Mouse (Mus musculus) layer of hippocampus, postnatal 25 days (tissue): Measurements from ENCODE around the gene Klhl26. TPM values are rescaled to one million over a fixed set of nuclear protein-coding genes. Genes with fewer than 3 reads are reported as not detected.
A peak's percentile ranks its signal among the peaks of the same experiment; 100 is the strongest.

ENCODE experiments used
- DNase-seq, 2 experiments: peaks; one replicate each; pipeline ENCODE4 v3.0.0; 2022; ENCODE audit warnings: mixed read lengths in 2 of 2, low spot score in 1 of 2; ENCODE audit errors: extremely low spot score in 1 of 2
- total RNA-seq, 2 experiments: library from RNA; stranded (reverse); gene quantifications; 2 replicates each; pipeline ENCODE4 v1.2.3; 2021

Klhl26 gene
- total RNA-seq, 2 experiments from 2014 or later: 54.1 to 60.7 TPM

- no peak for DNase-seq
These were observed 5.1 kb upstream of the Klhl26 start for GRCm38 (mm10) chr8:70481908-70482307.

DNA sequence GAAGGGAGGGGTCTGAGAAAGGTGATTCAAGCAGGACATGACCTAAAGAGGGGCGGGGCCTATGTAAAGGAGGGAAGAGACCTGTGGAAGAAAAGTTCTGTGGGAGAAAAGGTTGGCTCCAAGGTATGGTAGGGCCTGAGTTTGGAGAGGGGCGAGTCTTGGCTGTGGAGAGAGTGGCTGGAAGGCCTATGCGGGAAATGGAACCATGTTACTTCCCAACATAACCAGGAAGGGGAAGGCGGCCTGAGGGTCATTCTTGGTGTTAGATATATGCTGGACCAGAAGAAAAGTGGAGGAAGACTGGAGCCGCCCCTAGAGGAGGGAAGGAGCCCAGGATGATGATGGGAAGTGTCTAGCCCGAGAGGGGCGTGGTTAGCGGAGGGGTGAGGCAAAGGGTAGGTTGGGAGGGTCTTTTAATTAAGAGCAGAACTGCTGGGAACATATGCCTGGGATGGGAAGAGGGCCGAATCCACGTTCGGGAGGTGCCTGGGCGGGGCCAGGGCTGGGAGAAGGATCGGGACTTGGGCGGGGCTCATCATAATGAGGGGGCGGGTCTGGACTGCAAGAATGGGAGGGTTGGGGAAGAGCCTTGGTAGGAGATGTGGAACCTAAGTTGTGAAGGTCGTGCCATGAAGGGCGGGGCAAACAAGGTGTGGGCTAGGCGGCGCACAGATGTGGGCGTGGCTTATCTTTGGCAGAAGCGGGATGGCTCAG is 658 bp upstream of the Klhl26 start:
- DNase-seq: no peak

- DNase-seq: no peak
These were observed 4.9 kb downstream of the Klhl26 start for GRCm38 (mm10) chr8:70471856-70472255.

DNA sequence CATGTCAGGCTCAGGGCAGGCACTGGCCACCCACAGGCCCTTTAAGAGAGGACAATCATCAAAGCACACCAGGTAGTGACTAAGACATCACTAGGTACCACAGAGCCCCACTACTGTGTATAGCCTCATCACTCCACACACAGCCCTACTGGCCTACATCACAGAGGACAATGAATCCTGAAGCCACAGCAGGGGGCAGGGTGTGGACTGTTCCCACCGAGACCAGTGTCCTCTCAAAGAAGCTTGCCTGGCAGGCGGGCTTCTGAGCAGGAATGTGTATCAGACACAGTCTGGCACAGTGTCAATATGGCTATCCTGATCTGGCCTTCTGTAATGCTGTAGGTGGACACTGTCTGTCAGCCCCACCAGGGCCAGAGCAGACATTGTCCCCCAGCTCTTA is 6.8 kb downstream of the Klhl26 start:
- no peak for DNase-seq

GRCm38 (mm10) chr8:70469295-70469916 is 7.4 kb downstream of the Klhl26 start:
- no peak for DNase-seq

DNA sequence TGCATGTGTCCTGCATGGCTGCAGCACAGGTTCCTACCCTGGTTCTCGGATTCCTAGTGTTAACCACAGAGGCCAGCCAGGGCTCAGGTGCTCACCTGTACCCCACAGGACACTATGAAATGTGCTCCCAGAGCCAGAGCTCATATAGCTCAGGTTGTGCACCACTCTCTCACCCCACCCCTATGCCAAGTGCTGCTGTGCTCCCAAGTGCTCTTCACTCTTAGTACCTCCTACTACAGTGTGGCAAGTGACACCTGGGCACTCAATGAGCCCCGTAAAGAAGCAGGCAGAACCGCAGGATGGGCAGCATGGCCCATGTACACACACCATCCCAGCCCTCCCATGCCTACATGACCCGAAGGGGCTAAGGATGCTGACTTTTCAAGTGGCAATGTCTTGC is 8.0 kb downstream of the Klhl26 start:
- no peak for DNase-seq

- no peak for DNase-seq
These were observed 8.9 kb downstream of the Klhl26 start for GRCm38 (mm10) chr8:70467907-70468306.

GRCm38 (mm10) chr8:70467229-70467725 is 9.5 kb downstream of the Klhl26 start:
- DNase-seq: no peak

DNA sequence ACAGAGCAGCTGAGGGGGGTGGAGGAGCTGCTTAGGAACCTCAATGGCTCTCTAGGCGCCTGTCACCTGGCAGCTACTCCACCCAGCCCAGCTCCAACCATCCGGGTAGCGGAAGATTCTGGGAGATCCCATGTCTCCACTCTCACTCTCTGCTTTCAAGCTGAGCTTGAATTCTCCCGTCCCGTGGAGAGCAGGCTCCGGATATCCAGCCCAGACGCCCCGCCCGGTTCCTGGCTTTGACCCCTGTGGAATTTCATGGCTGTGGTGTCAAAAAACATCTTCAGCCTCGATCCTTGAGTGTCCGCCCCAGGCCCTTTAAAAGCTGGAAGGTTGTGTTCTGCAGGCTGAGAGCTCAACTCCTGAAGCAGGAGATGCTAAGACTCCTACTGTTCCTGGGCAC is 10.0 kb downstream of the Klhl26 start:
- no peak for DNase-seq

DNA sequence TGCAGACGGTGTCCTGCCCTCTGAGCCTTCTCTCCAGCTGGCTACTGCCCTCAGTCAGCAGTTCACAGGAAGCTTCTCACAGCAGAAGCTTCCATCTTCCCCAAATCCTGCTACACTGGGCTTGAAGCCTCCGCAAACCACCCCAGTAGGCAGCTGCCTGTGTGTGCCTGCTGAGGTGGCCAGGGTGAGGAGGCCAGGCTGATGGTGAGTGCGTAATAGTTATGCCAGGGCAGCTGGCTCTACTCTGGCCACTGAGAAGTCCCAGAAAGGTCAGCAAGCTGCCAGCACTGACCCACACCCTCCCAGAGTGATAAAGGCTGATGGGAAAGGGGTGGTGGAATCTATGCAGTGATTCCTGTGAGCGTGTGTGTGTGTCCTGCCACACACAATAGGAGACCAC is 10.5 kb downstream of the Klhl26 start:
- no peak for DNase-seq

DNA sequence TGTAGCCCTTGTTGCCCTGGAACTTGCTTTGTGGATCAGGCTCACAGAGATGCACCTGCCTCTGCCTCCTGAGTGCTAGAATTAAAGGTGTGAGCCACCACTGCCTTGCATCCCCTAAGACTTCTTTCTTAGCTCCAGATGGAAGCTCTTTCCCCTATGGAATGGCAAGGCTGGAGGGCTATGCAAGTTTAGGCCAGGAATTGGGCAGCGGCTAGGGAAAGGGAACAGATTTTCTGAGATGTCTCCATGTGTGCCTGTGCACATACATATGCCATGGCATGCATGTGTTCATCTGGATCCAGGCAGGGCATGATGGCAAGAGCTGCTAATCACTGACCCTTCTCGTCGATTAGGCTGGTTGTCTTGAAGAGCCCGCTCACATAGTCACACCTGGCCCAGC is 11.1 kb downstream of the Klhl26 start:
- no peak for DNase-seq

DNA sequence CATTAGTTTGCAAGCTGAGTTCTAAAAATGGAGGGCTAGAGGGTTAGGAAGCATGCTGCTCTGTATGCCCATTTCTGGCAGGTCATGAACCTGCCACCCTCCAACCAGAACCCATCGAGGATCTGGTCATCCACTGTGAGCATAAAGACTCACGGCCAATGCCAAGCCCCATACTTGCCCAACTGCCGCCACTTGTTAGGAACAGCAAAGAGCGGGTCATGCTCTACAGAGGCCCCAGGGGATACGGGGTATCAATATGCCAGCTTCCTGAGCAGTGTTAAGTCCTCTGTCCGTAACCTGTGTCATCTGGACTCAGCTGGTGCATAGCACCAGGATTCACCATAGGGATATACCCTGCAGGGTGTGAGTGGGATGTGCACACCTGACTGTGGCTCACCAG is 12.6 kb downstream of the Klhl26 start:
- no peak for DNase-seq

DNA sequence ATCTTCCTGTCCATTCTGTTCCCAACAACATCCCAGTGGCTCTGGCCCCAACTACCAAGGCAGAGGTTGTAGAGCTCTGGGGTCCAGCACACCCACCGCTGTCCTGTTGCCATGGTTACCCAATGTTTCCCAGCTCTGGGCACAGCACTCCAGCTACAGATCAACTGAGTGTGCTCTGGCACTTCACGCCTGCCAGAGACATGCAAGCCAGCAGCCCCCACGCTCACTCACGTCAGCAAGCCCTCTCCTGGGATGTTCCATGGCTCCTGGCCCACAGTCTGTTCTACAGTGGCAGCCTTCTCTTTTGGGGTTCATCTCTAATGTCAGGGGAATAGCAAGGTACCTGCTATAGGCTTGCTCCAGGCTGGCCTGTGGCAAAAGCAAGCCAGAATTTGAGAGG is 13.5 kb downstream of the Klhl26 start:
- peak in 1 of 2 experiments; percentile 59 for DNase-seq

GRCm38 (mm10) chr8:70462516-70462813 is 14.3 kb downstream of the Klhl26 start:
- DNase-seq: no peak

DNA sequence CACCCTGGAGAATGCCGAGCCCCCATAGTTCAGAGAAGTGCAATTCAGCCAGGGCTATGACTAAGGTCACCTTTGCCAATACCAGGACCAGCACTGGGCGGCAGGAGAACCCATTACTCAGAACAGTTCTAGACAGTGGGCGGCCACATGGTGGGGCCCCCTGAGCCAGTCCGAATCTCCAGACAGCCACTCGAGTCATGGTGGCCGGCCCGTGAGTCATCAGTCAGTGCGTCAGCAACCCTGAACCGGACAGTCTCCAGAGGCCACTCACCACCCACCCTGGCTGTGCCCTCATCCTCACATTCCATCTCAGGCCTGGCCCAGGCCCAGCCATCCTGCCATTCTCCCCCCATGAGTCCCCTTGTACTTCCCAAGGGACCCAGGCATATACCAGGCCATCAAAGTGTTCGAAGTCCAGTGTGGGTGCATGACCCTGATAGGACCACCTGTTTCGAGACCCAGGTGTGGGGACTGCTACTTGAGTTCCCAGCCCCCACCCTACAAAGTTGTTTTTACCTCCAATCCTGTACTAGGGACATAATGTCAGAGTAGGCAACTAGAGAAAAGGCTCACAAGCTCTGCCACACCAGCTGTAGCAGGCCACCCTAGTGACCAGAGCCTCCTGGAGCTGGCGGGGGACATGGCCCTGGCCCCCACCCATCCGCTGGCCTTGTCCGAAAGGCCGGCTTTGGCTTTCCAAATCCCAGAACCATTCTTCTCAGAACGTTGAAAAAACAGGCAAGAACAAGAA is 14.8 kb downstream of the Klhl26 start:
- no peak for DNase-seq

GRCm38 (mm10) chr8:70460606-70461005 is 16.2 kb downstream of the Klhl26 start:
- DNase-seq: no peak

DNA sequence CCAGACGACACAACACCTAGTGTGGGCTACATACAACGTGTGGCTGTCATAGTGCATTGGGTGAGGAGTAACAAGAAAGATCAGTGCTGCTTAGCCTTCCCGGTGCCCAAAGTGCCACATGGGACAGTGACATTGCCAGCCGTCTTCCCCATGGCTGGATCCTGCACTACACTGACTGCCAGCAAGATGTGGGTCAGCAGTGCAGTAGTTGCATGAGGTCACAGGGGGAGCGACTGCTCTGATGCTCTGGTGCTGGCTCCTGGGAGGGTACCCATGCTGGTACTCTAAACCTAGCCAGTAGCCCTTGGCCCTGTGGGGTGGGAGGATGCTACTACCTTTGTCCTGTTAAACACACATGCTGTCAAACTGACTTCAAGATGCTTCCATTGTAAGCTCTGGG is 16.6 kb downstream of the Klhl26 start:
- DNase-seq: no peak

DNA sequence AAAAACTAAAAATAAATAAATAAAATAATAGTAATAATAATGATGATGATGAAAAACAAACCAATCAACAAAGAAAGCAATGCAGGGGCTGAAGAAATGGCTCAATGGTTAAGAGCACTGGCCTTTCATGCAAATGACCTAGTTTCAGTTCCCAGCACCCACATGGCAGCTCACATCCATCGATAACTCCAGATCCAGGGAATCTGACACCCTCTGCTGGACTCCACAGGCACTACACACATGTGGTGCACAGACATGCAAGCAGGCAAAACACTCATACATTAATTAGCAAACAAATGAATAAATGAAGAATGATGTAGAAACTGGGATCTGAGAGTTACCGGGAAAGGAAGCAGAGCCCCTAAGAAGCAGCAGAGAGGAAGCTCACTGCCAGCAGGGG is 17.1 kb downstream of the Klhl26 start:
- no peak for DNase-seq

- no peak for DNase-seq
These were observed 18.3 kb downstream of the Klhl26 start for GRCm38 (mm10) chr8:70458462-70458861.

GRCm38 (mm10) chr8:70457882-70458281 is 18.9 kb downstream of the Klhl26 start:
- no peak for DNase-seq

GRCm38 (mm10) chr8:70456996-70457395 is 19.8 kb downstream of the Klhl26 start:
- DNase-seq: no peak

DNA sequence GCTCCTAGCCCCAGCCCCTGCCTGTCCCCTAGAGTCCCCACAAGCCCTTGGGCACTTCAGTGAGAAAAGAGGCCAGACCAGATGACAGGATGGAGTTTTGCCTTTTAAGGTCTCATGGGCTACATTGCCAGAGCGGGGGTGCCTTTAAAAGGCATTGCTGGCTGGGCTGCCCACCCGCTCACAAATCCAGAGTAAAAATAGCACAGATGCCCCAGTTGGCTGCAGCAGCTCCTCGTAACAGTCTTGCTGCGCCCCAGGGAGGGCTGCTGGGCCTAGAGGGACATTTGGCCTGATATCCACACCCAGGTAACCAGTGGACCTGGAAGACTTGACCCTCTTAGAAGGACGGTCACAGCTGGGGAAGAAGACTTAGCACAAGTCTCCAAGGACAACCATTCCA is 22.9 kb downstream of the Klhl26 start:
- no peak for DNase-seq
